Mouse (Mus musculus) spleen, adult 2 months (tissue): ENCODE results near the gene Yif1a.

Experiments
- CTCF ChIP-seq: fragments of 200-500 bp; IDR thresholded peaks from 2 replicates; pipeline ENCODE4 v1.5.1; 2011; ENCODE audit warnings: mild to moderate bottlenecking, inconsistent platforms; ENCODE audit not compliant: insufficient read depth, insufficient read length, insufficient replicate concordance; ENCODE audit errors: extremely low read depth
- POLR2A ChIP-seq: fragments of 200-500 bp; IDR thresholded peaks from 2 replicates; pipeline ENCODE4 v1.6.1; 2011; ENCODE audit warnings: low read depth, low read length, inconsistent platforms

GRCm38 (mm10) chr19:5041588-5041987 is 46.8 kb upstream of the Yif1a start:
- TF ChIP-seq POLR2A = no peak
- no peak for TF ChIP-seq CTCF
